Mouse (Mus musculus) layer of hippocampus, adult 9-10 months (tissue): Measurements from ENCODE around the gene Olfr130.

Experiments
- DNase-seq: peaks from one replicate; pipeline ENCODE4 v3.0.0; 2022; ENCODE audit warnings: low spot score

The Olfr130 gene

DNA sequence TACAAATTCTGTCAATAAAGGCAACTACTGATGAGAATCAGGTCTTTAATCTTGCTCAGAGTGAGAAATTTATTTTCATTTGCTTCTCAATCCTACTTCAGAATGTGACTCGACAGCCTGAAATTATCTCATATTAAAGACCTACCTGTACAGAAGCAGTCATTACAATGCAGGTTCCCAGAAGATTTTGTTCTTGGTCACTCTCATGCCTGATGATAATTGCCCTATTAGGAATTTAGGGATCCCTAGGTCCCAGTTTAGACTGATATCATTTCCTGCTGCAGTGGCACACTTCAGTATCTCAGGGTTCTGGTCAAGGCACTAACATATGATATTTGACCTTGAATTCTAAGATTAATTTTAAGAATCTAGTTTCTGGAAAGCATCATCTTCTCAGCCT lies at the start of gene Olfr130:
Gene Olfr130, plus strand, starts transcription at position 301 of the 400 bp plus-strand sequence.
- no peak for DNase-seq

DNA sequence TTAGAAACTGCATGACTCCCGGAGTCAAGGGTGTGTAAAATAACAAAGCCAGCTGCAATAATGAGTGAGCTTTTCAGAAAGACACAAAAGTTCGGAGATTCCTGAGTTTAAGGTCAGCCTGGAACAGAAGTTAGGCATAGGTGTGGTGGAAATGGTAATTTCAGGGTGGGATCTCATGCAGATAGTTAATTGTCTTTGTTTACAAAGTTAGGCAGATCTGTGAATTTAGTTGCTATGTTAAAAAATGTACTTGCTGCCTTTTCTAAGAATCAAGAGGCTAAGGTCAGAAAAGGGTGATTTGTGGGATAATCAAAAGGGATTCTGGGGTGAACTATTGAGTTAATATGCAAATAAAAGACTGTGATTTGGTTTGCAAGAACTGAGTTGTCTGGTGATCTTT lies 47.4 kb upstream of the Olfr130 start:
- DNase-seq: no peak

DNA sequence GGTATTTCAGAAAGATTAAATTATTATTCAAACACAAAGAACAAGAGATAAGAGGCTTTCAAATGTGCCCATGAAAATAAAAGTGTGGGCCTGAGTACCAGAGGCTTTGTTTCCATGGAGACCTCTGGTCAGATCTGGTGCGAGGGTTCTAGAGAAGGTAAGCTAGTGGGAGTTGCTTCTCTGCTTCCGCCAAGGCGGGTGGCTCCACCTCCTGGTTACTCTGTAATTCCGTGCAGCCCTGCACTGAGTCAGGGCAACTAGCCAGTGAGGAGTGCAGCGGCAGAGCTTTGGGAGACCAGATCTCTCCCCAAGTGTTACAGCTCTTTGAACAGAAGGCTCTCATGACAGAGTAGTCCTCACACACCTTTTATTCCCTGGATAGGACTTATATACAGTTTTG lies 37.4 kb upstream of the Olfr130 start:
- no peak for DNase-seq

DNA sequence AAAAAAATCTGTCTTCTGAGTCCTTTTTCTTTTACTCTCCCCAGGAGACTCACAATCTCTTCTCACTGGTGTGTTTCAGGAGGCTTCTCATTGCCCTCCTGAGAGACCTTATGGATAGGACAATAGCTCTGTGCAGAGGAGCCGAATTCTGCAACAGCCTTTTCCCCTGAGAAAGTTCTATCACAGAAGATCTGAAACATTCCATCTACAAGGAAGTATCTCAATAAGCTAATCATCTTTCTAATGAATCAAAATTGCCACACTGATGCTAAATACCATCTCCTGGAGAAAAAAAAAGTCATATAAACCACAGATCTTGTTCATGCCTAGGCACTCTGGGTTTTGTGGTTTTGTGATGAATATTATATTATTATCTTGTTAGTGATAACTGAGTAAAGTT lies 3.7 kb upstream of the Olfr130 start, which contains the start of gene Olfr129:
Gene Olfr129, minus strand, starts transcription at position 101 of the 400 bp plus-strand sequence.
- DNase-seq: no peak

DNA sequence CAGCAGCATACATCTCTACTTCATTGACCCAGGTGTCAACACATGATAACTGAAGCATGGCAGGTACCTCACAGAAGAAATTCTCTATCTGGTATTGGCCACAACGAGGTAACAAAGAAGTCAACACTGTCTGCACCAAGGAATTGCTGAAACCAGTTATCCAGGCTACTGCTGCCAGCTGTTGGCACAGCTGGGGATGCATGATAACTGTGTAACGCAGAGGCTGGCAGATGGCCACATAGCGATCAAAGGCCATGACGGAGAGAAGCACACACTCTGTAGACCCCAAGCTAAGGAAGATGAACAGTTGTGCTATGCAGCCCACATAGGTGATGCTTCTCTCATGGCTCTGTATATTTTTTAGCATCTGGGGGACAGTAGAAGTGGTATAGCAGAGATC lies 18.6 kb downstream of the Olfr130 start:
- no peak for DNase-seq

DNA sequence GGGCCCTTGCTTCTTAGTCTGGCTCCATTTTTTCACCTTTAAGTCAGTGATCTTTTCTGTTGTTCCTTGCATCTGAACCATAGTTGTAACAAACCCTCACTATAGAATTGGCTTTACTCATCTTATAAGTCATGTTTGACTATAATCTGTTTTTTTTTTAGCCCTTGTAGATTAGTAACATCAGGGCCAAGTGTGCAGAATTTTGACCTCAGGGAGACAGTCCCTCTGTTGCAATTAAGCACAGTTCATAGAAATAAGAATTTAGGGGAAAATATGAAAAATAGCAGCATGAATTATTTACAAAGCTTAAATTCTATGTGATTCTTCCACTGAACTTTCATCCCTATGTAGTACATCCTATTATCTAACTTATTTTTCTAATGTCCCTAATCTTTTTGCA lies 24.9 kb downstream of the Olfr130 start, which contains the start of gene Olfr131:
Gene Olfr131, minus strand, starts transcription at position 101 of the 400 bp plus-strand sequence.
- DNase-seq: no peak
